Mouse (Mus musculus) hindbrain, postnatal 0 days (tissue): ENCODE results near the gene Lnpep. TPM values are rescaled to one million over a fixed set of nuclear protein-coding genes. Genes with fewer than 3 reads are reported as not detected.

Experiments used
- ATAC-seq: fragments of 200-750 bp; cut with Nextera tagmentation; 2 replicates; pipeline ENCODE4 v1.8.0; 2017; ENCODE audit warnings: mild to moderate bottlenecking, moderate TSS enrichment, moderate library complexity
- DNase-seq: peaks from one replicate; pipeline ENCODE4 v3.0.0-alpha.2; 2015; ENCODE audit warnings: low spot score
- H3K27ac ChIP-seq: fragments of 300-500 bp; sonication (generic); 2 replicates; pipeline ENCODE4 v1.5.1; 2014; ENCODE audit warnings: mild to moderate bottlenecking
- H3K27me3 ChIP-seq: fragments of 300-500 bp; sonication (generic); 2 replicates; pipeline ENCODE4 v1.6.1; 2014; ENCODE audit warnings: low read length, mixed read lengths; ENCODE audit not compliant: insufficient read depth
- H3K36me3 ChIP-seq: fragments of 300-500 bp; sonication (generic); 2 replicates; pipeline ENCODE4 v1.6.1; 2014; ENCODE audit warnings: low read length, mixed read lengths; ENCODE audit not compliant: insufficient read depth
- H3K4me1 ChIP-seq: fragments of 300-500 bp; sonication (generic); 2 replicates; pipeline ENCODE4 v1.6.1; 2014; ENCODE audit warnings: antibody characterized with exemption, low read length, mixed read lengths; ENCODE audit not compliant: insufficient read depth
- H3K4me2 ChIP-seq: fragments of 300-500 bp; sonication (generic); 2 replicates; pipeline ENCODE4 v1.6.1; 2014; ENCODE audit warnings: low read depth, mild to moderate bottlenecking, low read length, moderate library complexity, mixed read lengths
- H3K4me3 ChIP-seq: fragments of 300-500 bp; sonication (generic); 2 replicates; pipeline ENCODE4 v1.5.1; 2014; ENCODE audit warnings: low read length
- H3K9ac ChIP-seq: fragments of 300-500 bp; sonication (generic); replicated peaks from 2 replicates; pipeline ENCODE4 v1.6.1; 2014; ENCODE audit warnings: mild to moderate bottlenecking, low read length, moderate library complexity, mixed read lengths
- H3K9me3 ChIP-seq: fragments of 300-500 bp; sonication (generic); 2 replicates; pipeline ENCODE4 v1.6.1; 2016; ENCODE audit warnings: low read length, mixed read lengths
- CTCF ChIP-seq: IDR thresholded peaks from 2 replicates; pipeline ENCODE4 v1.5.1; 2016; ENCODE audit warnings: antibody characterized with exemption, control low read depth, low read depth
- WGBS: fragments of 180-500 bp; shearing (Covaris S2); extraction: QIAGEN DNeasy Blood & Tissue Kit; methylation state at CpG from one replicate; pipeline ENCODE4 v1.1.7; 2014; 5-methylcytosine and 5-hydroxymethylcytosine counted together
- polyA plus RNA-seq: library from polyadenylated mRNA; unstranded; fragments of >200 nt; fragmentation: Nextera tagmentation; extraction: Ambion mirVana; gene quantifications from 2 replicates; pipeline ENCODE4 v1.2.1, GENCODE M21; 2015
- total RNA-seq: library from RNA; depleted of rRNA; stranded (reverse); fragments of >200 nt; gene quantifications from 2 replicates; pipeline ENCODE4 v1.2.3, GENCODE M21; 2014

The Lnpep gene
- total and polyA plus RNA-seq, 2 experiments from 2014 or later: 7.4 to 23.4 TPM

DNA sequence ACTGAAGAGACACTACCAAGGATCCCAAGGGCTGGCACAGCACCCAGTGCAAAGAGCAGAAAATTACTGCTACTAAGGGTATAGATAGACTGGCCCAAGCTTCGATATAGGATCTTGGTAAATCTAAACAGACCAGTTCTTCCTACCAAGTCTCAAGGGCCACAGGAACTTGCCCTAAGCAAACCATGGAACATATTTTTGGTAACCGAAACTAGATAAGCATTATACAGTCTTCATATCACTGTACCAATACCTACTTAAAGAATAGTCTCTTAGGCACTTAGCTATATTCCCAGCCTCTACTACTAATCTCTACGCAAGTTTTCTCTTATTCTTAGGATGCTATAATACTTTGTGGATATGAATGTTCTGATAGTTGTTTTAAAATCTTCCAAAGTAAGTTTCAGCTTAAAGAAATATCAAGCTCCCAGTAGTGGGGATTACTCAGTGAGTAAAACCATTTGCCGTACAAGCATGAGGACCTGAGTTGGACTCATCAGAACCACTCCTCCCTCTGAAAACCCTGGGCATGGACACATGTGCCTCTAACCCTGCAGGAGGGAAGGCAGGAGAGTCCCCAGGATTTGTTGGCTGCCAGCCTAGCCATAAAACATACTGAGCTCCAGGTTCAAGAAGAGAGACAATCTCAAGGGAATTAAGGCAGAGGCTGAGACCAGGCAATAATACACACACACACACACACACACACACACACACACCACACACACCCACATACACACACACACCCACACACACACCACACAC, 7.2 kb downstream of the Lnpep start:
- DNase-seq (no peak), ATAC-seq (no peak)
- TF ChIP-seq CTCF: no peak
- H3K27me3 ChIP-seq: no peaks in the 10 kb centered on the region
- 0 out of 2 replicates have a peak, but pooled peaks cover 6% of the 10 kb centered on the region for H3K4me1 ChIP-seq
- H3K9ac ChIP-seq: no peak overlapping the region
- H3K4me2 ChIP-seq: no peak overlapping the region
- no peak overlapping the region for H3K27ac ChIP-seq
- no peaks in the 10 kb centered on the region for H3K9me3 ChIP-seq
- no peak overlapping the region for H3K4me3 ChIP-seq
- no peaks in the 10 kb centered on the region for H3K36me3 ChIP-seq
- WGBS: 88% methylated on average over 4 of the region's 4 CpGs

DNA sequence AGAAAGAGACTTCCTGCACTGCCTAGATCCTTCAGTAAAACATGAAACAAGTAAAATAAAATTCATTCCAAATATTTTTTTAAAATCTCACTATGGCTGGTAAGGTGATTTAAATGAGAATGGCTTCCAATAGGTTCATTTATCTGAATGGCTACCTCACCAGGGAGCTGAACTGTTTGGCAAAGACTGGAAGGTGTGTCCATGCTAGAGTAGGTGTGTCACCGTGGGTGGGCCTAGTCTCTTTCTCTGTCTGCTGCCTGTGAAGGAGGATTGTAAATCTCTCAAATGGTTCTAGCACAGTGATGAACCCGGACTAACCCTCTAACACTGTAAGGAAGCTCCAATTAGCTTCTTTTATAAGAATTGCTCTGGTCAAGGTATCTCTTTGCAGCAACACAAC, 12.5 kb downstream of the Lnpep start:
- no peaks in the 10 kb centered on the region for H3K36me3 ChIP-seq
- no peak for DNase-seq
- no peak overlapping the region for H3K27ac ChIP-seq
- no peak for TF ChIP-seq CTCF
- no peaks in the 10 kb centered on the region for H3K9me3 ChIP-seq
- no peak overlapping the region for H3K9ac ChIP-seq
- H3K27me3 ChIP-seq: no peaks in the 10 kb centered on the region
- no peak for ATAC-seq
- no peak overlapping the region for H3K4me2 ChIP-seq
- H3K4me1 ChIP-seq: no peaks in the 10 kb centered on the region; the same call in 1 of the 2 replicates
- WGBS: 80% methylated on average over 2 of the region's 2 CpGs
- H3K4me3 ChIP-seq: no peak overlapping the region

DNA sequence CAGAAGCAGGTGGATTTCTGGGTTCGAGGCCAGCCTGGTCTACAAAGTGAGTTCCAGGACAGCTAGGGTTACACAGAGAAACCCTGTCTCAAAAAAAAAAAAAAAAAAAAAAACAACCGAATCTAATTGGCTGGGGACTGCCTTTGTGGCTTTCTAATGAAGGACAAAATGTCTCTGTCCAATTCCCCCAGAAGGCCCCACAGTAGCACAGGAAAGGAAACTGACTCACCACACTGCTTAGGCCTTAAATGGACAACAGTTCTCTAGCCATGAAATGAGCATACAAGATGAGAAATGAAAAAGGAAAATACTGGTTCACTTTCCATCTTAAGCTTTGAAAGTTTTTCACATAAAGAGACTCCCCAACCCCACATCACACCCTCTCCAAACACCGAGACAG, 15.3 kb downstream of the Lnpep start:
- H3K9ac ChIP-seq: no peak overlapping the region
- no peaks in the 10 kb centered on the region for H3K27me3 ChIP-seq
- no peak for TF ChIP-seq CTCF
- no peaks in the 10 kb centered on the region for H3K9me3 ChIP-seq
- 71% methylated on average over 3 of the region's 3 CpGs for WGBS
- H3K27ac ChIP-seq: no peak overlapping the region
- ATAC-seq (no peak), DNase-seq (no peak)
- H3K4me3 ChIP-seq: no peak overlapping the region
- no peaks in the 10 kb centered on the region; the same call in 1 of the 2 replicates for H3K4me1 ChIP-seq
- no peaks in the 10 kb centered on the region for H3K36me3 ChIP-seq
- no peak overlapping the region for H3K4me2 ChIP-seq

DNA sequence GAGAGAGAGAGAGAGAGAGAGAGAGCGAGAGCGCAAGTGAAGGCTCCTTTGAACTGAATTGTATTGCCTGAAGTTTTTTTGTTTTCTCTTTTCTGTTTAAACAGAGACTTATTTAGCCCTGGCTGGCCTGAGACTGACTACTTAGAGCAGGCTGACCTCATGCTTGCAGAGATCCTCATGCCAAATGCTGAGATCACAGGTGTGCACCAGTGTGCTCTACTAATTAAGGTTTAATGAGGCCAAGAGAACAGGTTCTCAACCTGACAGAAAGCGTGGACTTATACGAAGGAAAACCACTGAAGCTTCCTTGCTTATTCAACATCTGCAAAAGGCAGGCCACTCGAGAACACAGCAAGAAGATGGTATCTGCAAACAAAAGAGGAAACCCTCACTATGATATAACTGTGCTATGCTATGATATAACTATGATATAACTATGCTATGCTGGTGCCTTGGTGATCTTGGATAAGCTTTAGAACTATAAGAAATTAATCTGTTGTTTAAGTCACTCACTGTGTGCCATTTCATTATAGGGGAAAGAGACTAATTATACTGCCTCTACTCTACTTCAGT, 16.3 kb downstream of the Lnpep start:
- no peaks in the 10 kb centered on the region for H3K27me3 ChIP-seq
- 54% methylated on average over 5 of the region's 5 CpGs for WGBS
- H3K36me3 ChIP-seq: no peaks in the 10 kb centered on the region
- no peak for TF ChIP-seq CTCF
- H3K4me1 ChIP-seq: no peaks in the 10 kb centered on the region; the same call in 1 of the 2 replicates
- DNase-seq (no peak), ATAC-seq (no peak)
- H3K9me3 ChIP-seq: no peaks in the 10 kb centered on the region
- no peak overlapping the region for H3K4me2 ChIP-seq
- H3K4me3 ChIP-seq: no peak overlapping the region
- H3K27ac ChIP-seq: 0 out of 2 replicates have a peak overlapping the region, but pooled peaks have one; percentile 27
- H3K9ac ChIP-seq: no peak overlapping the region

DNA sequence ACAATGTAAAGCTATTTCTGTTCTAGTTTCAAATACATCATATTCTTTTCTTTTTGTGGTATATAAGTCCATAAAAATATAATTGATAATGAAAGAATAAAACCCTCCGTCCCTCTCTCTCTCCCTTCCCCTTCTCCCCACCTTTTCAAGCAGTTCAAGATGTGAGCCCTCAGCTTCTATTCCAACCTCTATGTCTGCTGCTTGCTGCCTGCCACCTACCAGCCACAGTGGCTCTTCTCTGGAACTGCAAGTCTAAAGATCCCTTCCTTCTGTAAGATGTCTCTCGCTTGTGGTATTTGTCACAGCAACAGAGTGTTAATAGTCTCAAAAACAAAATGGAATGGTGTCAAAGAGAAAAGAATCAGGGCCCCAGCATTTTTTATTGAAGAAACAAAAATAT, 20.3 kb downstream of the Lnpep start:
- ATAC-seq (no peak), DNase-seq (no peak)
- peaks cover 8% of the 10 kb centered on the region; the same call in 1 of the 2 replicates for H3K4me1 ChIP-seq
- H3K4me3 ChIP-seq: no peak overlapping the region
- no peaks in the 10 kb centered on the region for H3K9me3 ChIP-seq
- no peaks in the 10 kb centered on the region for H3K27me3 ChIP-seq
- H3K9ac ChIP-seq: no peak overlapping the region
- no peak overlapping the region for H3K27ac ChIP-seq
- H3K36me3 ChIP-seq: no peaks in the 10 kb centered on the region
- TF ChIP-seq CTCF: no peak
- 95% methylated on average over 2 of the region's 2 CpGs for WGBS
- H3K4me2 ChIP-seq: no peak overlapping the region

DNA sequence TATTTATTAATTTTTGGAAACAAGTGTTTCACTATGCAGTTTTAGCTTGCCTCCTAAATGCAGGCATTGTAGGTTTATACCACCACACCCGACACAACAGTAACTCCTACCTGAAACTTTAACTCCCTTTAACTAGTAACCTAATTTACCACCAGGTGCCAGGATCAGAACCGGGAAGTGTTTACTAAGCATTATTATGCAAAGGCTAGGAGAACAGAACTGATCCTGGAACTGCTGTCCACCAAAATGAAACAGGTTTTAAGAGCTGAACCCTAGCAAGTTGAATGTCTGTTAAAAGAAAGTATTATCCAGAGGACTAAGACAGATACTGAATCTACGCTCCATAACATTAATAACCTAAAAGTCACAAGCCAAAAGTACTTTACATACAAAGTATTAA, 21.2 kb downstream of the Lnpep start:
- WGBS: 93% methylated on average over 3 of the region's 3 CpGs
- no peak for TF ChIP-seq CTCF
- no peak overlapping the region for H3K4me3 ChIP-seq
- H3K4me2 ChIP-seq: no peak overlapping the region
- no peak for ATAC-seq
- DNase-seq: no peak
- H3K9me3 ChIP-seq: no peaks in the 10 kb centered on the region
- peaks cover 8% of the 10 kb centered on the region; the same call in 1 of the 2 replicates for H3K4me1 ChIP-seq
- H3K9ac ChIP-seq: no peak overlapping the region
- H3K27me3 ChIP-seq: no peaks in the 10 kb centered on the region
- no peak overlapping the region for H3K27ac ChIP-seq
- H3K36me3 ChIP-seq: no peaks in the 10 kb centered on the region

DNA sequence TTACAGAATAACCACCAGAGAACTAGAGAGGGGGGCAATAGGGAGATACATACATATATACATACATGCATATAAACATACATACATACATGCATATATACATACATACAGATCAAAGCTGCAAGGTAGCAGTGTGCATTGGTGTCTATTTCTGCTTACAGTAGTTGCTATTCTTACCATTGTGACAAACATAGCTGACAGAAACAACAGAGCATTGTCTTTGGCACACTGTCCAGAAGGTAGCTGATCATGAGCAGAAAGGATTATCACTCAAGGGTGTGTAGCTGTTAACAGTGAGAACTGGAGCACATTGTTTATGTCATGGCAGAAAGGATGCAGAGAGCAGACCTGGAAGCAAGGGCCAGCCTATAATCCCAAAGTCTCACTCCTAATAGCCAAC, 22.1 kb downstream of the Lnpep start:
- Histone ChIP-seq H3K4me1 (peaks cover 8% of the 10 kb centered on the region; the same call in 1 of the 2 replicates), H3K4me3 (no peak overlapping the region), H3K36me3 (no peaks in the 10 kb centered on the region), H3K27ac (no peak overlapping the region), H3K27me3 (no peaks in the 10 kb centered on the region), H3K9me3 (no peaks in the 10 kb centered on the region), H3K4me2 (no peak overlapping the region), H3K9ac (no peak overlapping the region)
- no peak for DNase-seq
- no peak for TF ChIP-seq CTCF
- ATAC-seq: no peak
